Mouse (Mus musculus) intestine, embryonic 16.5 days (tissue): Measurements from ENCODE around the gene Ptn. TPM values are rescaled to one million over a fixed set of nuclear protein-coding genes. Genes with fewer than 3 reads are reported as not detected.

Source experiments
- ATAC-seq: fragments of 200-750 bp; cut with Nextera tagmentation; 2 replicates; pipeline ENCODE4 v1.8.0; 2017; ENCODE audit warnings: moderate TSS enrichment, moderate library complexity
- H3K27ac ChIP-seq: fragments of 300-500 bp; sonication (generic); 2 replicates; pipeline ENCODE4 v1.5.1; 2014; ENCODE audit warnings: mild to moderate bottlenecking, low read length
- H3K27me3 ChIP-seq: fragments of 300-500 bp; sonication (generic); replicated peaks from 2 replicates; pipeline ENCODE4 v1.6.1; 2014; ENCODE audit warnings: low read length, control low read depth, mixed read lengths; ENCODE audit not compliant: control insufficient read depth, insufficient read depth
- H3K36me3 ChIP-seq: fragments of 300-500 bp; sonication (generic); 2 replicates; pipeline ENCODE4 v1.6.1; 2014; ENCODE audit warnings: low read length, control low read depth; ENCODE audit not compliant: control insufficient read depth, insufficient read depth
- H3K4me1 ChIP-seq: fragments of 300-500 bp; sonication (generic); 2 replicates; pipeline ENCODE4 v1.6.1; 2014; ENCODE audit warnings: low read length, control low read depth, mixed read lengths; ENCODE audit not compliant: control insufficient read depth, insufficient read depth
- H3K4me2 ChIP-seq: fragments of 300-500 bp; sonication (generic); 2 replicates; pipeline ENCODE4 v1.6.1; 2014; ENCODE audit warnings: low read depth, low read length, control low read depth
- H3K4me3 ChIP-seq: fragments of 300-500 bp; sonication (generic); 2 replicates; pipeline ENCODE4 v1.5.1; 2014; ENCODE audit warnings: mild to moderate bottlenecking, low read length
- H3K9ac ChIP-seq: fragments of 300-500 bp; sonication (generic); 2 replicates; pipeline ENCODE4 v1.6.1; 2014; ENCODE audit warnings: low read depth, low read length
- H3K9me3 ChIP-seq: fragments of 300-500 bp; sonication (generic); 2 replicates; pipeline ENCODE4 v1.6.1; 2016; ENCODE audit warnings: low read length, control low read depth; ENCODE audit not compliant: control insufficient read depth
- WGBS: fragments of 180-500 bp; shearing (Covaris S2); extraction: QIAGEN DNeasy Blood & Tissue Kit; methylation state at CpG from one replicate; pipeline ENCODE4 v1.1.7; 2014; 5-methylcytosine and 5-hydroxymethylcytosine counted together
- polyA plus RNA-seq: library from polyadenylated mRNA; unstranded; fragments of >200 nt; fragmentation: Nextera tagmentation; extraction: Ambion mirVana; gene quantifications from 2 replicates; pipeline ENCODE4 v1.2.1, GENCODE M21; 2015

Gene Ptn
- polyA plus RNA-seq, 1 experiment from 2014 or later, result 222 TPM

GRCm38 (mm10) chr6:36841701-36842100, 31.7 kb upstream of the Ptn start:
- Histone ChIP-seq H3K4me1 (0 out of 2 replicates have a peak, but pooled peaks cover 2% of the 10 kb centered on the region), H3K9me3 (no peaks in the 10 kb centered on the region), H3K36me3 (no peaks in the 10 kb centered on the region), H3K4me3 (no peak overlapping the region), H3K9ac (no peak overlapping the region), H3K27ac (no peak overlapping the region), H3K27me3 (no peaks in the 10 kb centered on the region), H3K4me2 (no peak overlapping the region)
- WGBS, result 54% methylated on average over 3 of the region's 3 CpGs
- no peak for ATAC-seq

DNA sequence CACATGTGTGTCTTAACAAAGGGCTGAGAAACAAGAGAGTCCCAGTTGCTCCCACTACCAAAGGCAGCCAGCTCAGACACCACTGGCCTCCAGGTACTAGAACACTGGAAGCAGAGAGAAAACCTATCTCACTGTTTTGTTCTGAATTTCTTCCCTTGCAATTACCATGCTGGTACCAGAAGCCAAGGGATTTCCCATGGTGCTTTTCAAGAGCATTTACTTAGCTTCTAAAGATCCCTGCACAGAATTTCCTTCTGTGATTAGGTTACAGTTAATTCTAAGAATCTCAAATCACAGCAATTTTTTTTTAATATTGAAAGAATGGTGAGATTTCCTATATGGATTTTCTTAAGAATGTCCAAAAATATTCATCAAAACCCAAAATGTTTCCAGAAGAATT, 31.2 kb upstream of the Ptn start:
- Histone ChIP-seq H3K4me3 (no peak overlapping the region), H3K4me1 (0 out of 2 replicates have a peak, but pooled peaks cover 2% of the 10 kb centered on the region), H3K36me3 (no peaks in the 10 kb centered on the region), H3K4me2 (no peak overlapping the region), H3K9me3 (no peaks in the 10 kb centered on the region), H3K27ac (no peak overlapping the region), H3K27me3 (no peaks in the 10 kb centered on the region), H3K9ac (no peak overlapping the region)
- ATAC-seq, result no peak

DNA sequence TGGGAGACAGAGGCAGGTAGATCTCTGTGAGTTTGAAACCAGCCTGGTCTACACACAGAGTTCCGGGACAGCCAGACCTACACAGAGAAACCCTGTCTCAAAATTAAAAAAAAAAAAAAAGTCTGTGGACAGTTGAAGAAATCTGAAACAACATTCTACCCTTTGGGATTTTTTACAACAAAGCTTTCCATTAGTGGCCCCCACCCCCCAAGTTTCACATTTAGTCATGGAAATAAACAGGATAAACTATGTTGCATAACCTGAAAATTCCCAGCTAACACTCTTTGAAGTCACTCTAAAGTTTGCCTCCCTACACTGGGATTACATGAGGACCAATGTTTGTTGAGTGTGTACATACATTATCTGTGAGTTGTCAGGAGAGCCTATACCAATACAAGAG, 28.7 kb upstream of the Ptn start:
- H3K4me3 ChIP-seq, result no peak overlapping the region
- H3K9ac ChIP-seq, result no peak overlapping the region
- 0 out of 2 replicates have a peak, but pooled peaks cover 2% of the 10 kb centered on the region for H3K4me1 ChIP-seq
- H3K4me2 ChIP-seq, result no peak overlapping the region
- no peaks in the 10 kb centered on the region for H3K27me3 ChIP-seq
- 96% methylated on average over 1 of the region's 1 CpGs for WGBS
- ATAC-seq, result no peak
- H3K27ac ChIP-seq, result no peak overlapping the region
- H3K36me3 ChIP-seq, result no peaks in the 10 kb centered on the region
- H3K9me3 ChIP-seq, result no peaks in the 10 kb centered on the region

DNA sequence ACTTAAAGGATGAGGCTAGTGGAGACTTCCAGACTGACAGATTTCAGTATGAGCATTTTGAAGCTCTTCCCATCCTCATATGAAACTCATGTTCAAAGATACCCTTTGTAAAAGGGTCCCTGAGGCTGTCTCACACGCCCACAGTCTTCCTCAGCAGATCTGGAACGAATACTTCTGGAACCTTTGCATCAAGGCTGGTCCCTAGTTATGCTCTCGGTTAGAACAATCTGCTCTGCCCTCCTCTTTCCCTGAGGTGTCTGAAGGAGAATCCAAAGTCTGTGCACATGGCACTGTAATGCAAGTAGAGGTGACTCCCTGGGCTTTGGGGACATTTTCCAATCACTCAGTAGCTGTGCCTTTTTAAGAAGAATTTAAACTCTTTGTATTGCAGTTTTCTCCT, 25.3 kb upstream of the Ptn start:
- Histone ChIP-seq H3K4me3 (no peak overlapping the region), H3K27me3 (no peaks in the 10 kb centered on the region), H3K9me3 (no peaks in the 10 kb centered on the region), H3K4me1 (no peaks in the 10 kb centered on the region), H3K9ac (no peak overlapping the region), H3K4me2 (no peak overlapping the region), H3K36me3 (no peaks in the 10 kb centered on the region), H3K27ac (no peak overlapping the region)
- no peak for ATAC-seq
- 75% methylated on average over 3 of the region's 3 CpGs for WGBS

- no peak overlapping the region for H3K4me2 ChIP-seq
- no peaks in the 10 kb centered on the region for H3K36me3 ChIP-seq
- WGBS, result 76% methylated on average over 4 of the region's 4 CpGs
- H3K4me3 ChIP-seq, result no peak overlapping the region
- H3K27ac ChIP-seq, result no peak overlapping the region
- H3K9ac ChIP-seq, result no peak overlapping the region
- H3K9me3 ChIP-seq, result no peaks in the 10 kb centered on the region
- ATAC-seq, result no peak
- H3K4me1 ChIP-seq, result no peaks in the 10 kb centered on the region
- H3K27me3 ChIP-seq, result no peaks in the 10 kb centered on the region
Measured at GRCm38 (mm10) chr6:36834695-36835265, 24.8 kb upstream of the Ptn start.

GRCm38 (mm10) chr6:36832681-36833080, 22.7 kb upstream of the Ptn start:
- H3K27me3 ChIP-seq, result no peaks in the 10 kb centered on the region
- no peak for ATAC-seq
- H3K4me3 ChIP-seq, result no peak overlapping the region
- no peak overlapping the region for H3K4me2 ChIP-seq
- no peaks in the 10 kb centered on the region for H3K9me3 ChIP-seq
- 82% methylated on average over 4 of the region's 4 CpGs for WGBS
- no peaks in the 10 kb centered on the region for H3K4me1 ChIP-seq
- no peak overlapping the region for H3K9ac ChIP-seq
- no peaks in the 10 kb centered on the region for H3K36me3 ChIP-seq
- no peak overlapping the region for H3K27ac ChIP-seq

GRCm38 (mm10) chr6:36832207-36832606, 22.2 kb upstream of the Ptn start:
- no peaks in the 10 kb centered on the region for H3K27me3 ChIP-seq
- no peak for ATAC-seq
- no peak overlapping the region for H3K4me3 ChIP-seq
- no peak overlapping the region for H3K9ac ChIP-seq
- H3K27ac ChIP-seq, result no peak overlapping the region
- 84% methylated on average over 2 of the region's 2 CpGs for WGBS
- no peaks in the 10 kb centered on the region for H3K9me3 ChIP-seq
- H3K4me2 ChIP-seq, result no peak overlapping the region
- H3K36me3 ChIP-seq, result no peaks in the 10 kb centered on the region
- H3K4me1 ChIP-seq, result no peaks in the 10 kb centered on the region

GRCm38 (mm10) chr6:36830371-36830925, 20.4 kb upstream of the Ptn start:
- no peak overlapping the region for H3K4me2 ChIP-seq
- 74% methylated on average over 9 of the region's 9 CpGs for WGBS
- H3K36me3 ChIP-seq, result no peaks in the 10 kb centered on the region
- H3K4me1 ChIP-seq, result no peaks in the 10 kb centered on the region
- no peak overlapping the region for H3K9ac ChIP-seq
- no peaks in the 10 kb centered on the region for H3K9me3 ChIP-seq
- ATAC-seq, result no peak
- no peaks in the 10 kb centered on the region for H3K27me3 ChIP-seq
- H3K4me3 ChIP-seq, result no peak overlapping the region
- no peak overlapping the region for H3K27ac ChIP-seq

- no peaks in the 10 kb centered on the region for H3K27me3 ChIP-seq
- H3K4me2 ChIP-seq, result no peak overlapping the region
- H3K4me3 ChIP-seq, result no peak overlapping the region
- ATAC-seq, result no peak; the same call in 1 of the 2 replicates
- H3K27ac ChIP-seq, result no peak overlapping the region
- peaks cover 10% of the 10 kb centered on the region for H3K4me1 ChIP-seq
- no peaks in the 10 kb centered on the region for H3K9me3 ChIP-seq
- H3K36me3 ChIP-seq, result no peaks in the 10 kb centered on the region
- no peak overlapping the region for H3K9ac ChIP-seq
Measured at GRCm38 (mm10) chr6:36819784-36820050, 9.7 kb upstream of the Ptn start.
